Mouse (Mus musculus): ENCODE results near the gene Polr2h.
"Not testable (repeated sequence)": the region's sequence is repeated elsewhere in the genome, so short reads cannot be mapped to it uniquely, and the experiment has no call there.

The Polr2h gene

DNA sequence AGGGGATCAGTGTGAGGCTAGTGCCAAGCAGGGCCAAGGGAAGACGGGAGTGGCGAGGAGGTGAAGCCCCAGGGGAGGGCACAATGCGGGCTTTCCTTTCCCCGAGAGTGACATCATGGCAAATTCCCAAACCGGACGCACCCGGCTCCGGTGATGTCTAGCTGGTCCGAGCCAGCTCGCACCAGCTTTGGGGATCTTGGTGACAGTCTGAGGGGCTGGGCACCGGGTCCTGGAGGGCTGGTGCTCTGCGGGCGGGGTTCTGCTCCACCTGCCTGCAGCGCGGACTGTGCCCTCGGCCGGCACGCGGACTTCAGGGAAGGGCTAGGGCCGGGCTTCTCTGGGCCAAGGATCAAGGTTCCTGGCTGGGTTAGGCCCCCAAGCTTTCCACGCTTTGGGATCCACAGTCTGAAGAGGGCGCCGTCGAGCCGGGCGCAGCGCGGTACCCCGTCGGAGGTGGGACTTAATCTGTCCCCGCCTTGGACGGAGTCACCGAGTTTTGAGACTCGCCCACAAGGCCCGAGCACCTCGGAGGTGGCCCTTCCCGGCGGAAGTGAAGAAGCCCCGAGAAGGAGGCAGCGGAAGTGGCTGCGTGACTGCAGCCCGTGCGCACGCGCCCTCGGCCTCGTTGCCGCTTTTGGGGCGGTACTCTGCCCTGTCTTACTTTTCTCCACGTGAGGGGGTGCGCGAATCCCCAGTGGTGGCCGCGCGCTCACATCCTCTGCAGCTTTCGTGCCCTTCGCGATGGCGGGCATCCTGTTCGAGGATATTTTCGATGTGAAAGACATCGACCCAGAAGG is at the start of gene Polr2h, which contains the start of gene Clcn2:
Gene Polr2h (plus strand): TSS at position 485 of the 797 bp plus-strand sequence.
Gene Clcn2 (minus strand): TSS at position 566 of the 797 bp plus-strand sequence.
- DNase-seq (ENCODE audit: inconsistent age in 2 of 2, low spot score in 1 of 2), result peak; percentile 99 to 100

DNA sequence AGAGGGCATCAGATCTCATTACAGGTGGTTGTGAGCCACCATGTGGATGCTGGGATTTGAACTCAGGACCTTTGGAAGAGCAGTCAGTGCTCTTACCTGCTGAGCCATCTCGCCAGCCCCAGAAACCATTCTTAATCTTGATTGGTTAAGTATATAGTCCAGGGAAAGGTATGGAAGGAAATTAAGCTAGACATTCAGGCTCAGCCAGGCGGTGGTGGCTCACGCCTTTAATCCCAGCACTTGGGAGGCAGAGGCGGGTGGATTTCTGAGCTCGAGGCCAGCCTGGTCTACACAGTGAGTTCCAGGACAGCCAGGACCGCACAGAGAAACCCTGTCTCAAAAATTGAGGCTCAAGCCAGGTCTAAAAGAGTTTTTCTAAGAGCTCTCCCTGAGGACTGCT is 49.5 kb upstream of the Polr2h start, which contains the start of gene Eif4g1:
Gene Eif4g1 (plus strand): TSS at position 301 of the 400 bp plus-strand sequence.
- not testable (repeated sequence) for DNase-seq (ENCODE audit: inconsistent age in 2 of 2, low spot score in 1 of 2)

DNA sequence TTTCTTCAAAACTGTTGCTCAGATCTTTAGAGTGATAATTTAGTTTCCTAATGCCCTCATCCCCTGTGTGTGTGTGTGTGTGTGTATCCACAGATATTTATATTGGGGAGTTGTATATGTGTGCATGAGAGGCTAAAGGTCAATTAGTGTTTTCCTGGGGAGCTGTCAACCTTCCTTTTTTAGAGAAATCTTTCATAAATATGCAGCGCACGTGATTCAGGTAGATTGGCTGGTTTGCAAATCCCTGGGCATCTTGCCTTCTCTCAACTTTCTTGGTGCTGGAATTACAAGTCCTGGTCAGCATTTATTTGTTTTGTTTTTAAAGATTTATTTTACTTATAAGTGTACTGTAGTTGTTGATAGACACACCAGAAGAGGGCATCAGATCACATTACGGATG is 47.2 kb upstream of the Polr2h start:
- DNase-seq (ENCODE audit: inconsistent age in 2 of 2, low spot score in 1 of 2), result no peak

DNA sequence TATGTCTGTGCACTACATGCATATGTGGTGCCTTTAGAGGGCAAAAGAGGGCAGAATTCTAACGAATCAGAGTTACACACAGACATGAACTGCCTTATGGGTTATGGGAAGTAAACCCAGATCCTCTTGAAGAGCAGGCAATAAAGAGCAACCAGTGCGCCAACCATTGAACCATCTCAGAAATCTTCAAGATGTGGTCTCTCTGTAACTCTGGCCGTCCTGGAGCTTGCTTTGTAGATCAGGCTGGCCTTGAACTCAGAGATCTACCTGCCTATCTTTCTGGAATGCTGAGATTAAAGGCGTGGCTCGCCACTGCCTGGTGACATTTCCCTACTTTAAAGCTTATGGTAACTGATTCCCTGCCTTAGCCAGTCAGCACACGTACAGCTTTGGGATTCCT is 45.6 kb upstream of the Polr2h start:
- DNase-seq (ENCODE audit: inconsistent age in 2 of 2, low spot score in 1 of 2), result peak; percentile 30 to 58

DNA sequence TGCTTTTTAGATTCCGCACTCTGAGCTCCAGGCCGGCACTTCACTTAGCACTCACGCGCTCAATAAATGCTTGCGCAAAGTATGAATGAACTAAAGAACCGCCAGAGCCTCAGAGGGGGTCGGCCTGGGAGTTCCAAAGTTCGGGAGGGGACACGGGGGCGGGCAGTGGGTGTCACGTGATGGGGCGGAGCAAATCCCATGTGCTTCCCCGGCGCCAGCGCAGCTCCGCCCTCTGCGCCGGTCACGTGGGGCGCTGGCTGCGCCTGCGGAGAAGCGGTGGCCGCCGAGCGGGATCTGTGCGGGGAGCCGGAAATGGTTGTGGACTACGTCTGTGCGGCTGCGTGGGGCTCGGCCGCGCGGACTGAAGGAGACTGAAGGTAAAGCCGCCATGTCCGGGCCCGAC is 45.0 kb upstream of the Polr2h start:
- peak; percentile 99 for DNase-seq (ENCODE audit: inconsistent age in 2 of 2, low spot score in 1 of 2)

DNA sequence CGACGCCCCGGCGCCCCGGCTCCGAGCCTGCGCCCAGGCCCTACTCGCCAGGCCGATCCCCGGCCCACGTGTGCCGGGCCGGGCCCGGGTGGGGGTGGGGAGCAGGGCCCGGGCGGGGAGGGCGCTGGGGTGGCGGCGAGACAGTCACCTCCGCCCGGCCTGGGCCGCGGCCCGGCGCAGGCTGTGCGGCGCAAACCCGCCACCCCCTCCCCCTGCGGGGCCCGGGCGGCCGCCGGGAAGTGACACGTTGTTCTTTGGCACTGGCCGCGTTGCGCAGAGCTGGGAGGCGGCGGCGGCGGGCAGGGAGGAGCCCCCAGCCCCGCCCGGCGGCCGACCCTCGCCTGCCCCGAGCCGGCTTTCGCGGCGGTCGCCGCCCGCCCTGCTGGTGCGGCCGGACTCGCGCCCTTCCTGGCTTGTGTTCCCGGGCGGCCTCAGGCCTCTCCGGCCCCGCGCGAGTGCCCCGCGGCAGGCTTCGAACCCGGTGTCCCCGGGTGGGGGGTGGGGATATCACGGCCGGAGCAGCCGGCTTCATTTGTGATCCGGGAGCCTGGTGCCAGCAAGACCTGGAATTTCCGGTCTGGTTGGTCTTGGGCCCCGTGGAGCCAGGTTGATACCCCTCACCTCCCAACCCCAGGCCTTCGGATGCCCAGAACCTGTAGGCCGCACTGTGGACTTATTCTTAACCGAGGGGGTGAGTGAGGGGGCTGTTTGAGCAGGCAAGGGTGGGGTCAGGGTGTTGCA is 44.3 kb upstream of the Polr2h start:
- peak in 1 of 2 experiments; percentile 79 for DNase-seq (ENCODE audit: inconsistent age in 2 of 2, low spot score in 1 of 2)

DNA sequence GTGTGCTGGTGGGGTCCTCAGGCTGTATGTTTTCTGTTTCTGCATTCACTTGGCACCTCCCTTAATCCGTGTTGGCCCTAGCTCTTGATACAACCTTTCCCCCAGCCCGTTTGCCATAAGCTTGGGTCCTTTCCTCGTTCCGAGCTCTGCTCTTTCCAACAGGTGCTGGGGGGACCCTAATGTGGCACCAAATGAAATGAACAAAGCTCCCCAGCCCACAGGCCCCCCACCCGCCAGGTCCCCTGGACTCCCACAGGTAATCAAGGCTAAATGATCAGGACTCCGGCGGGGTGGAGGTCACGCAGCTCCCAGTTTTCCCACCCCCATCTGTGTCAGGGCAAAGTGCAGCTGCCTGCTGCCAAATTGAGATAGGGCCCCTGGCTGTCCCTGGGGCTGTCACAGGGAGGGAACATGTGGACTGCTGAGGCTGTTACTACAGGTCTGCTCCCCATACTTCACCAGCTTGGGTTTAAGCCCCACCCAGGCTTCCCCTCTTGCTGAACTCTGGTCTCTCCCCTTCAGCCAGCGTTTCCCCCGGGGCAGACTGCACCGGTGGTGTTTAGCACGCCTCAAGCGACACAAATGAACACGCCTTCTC is 43.7 kb upstream of the Polr2h start:
- peak; percentile 62 to 84 for DNase-seq (ENCODE audit: inconsistent age in 2 of 2, low spot score in 1 of 2)

DNA sequence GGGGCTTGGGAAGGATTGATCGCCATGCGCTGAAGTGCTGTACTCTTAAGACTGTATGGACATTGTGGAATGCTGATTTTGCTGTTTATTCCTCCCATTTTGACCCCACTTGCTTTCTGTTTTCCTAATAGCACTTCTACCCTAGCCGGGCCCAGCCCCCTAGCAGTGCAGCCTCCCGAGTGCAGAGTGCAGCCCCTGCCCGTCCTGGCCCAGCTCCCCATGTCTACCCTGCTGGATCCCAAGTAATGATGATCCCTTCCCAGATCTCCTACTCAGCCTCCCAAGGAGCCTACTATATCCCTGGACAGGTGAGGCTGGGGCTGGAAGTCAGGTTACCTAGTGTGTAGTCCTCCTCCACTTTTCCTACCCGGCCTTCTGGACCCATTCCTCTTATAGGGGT is 42.3 kb upstream of the Polr2h start:
- DNase-seq (ENCODE audit: inconsistent age in 2 of 2, low spot score in 1 of 2), result no peak

DNA sequence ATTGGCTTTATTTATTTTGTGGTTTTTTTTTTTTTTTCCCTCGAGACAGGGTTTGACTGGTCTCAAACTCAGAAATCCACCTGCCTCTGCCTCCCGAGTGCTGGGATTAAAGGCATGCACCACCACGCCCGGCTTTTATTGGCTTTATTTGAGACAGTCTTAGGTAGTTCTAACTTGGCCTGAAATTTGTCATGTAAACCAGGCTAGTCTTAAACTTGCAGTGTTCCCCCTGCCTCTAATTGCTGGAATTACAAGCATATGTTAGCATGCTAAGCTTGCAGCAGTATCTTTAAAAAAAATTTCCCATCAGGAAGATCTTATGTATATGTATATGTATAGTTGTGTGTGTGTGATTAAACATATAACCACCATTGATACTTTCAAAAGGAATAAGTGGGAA is 40.8 kb upstream of the Polr2h start:
- DNase-seq (ENCODE audit: inconsistent age in 2 of 2, low spot score in 1 of 2), result no peak

DNA sequence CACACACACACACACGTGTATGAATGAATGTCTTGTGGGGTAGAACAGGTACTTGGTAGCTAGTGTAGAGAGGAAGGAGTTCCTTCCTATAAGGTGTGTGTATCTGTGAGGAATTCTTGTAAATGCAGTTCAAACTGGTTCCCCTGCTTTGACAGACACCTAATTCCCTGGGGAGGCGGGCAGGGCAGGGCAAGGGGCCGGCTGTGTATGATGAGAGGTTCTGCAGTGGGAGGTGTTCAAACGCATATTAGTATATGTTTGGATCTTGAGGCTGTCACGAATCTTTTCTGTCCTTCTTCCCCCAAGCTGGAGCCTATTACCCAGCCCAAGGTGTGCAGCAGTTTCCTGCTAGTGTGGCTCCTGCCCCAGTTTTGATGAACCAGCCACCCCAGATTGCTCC is 40.1 kb upstream of the Polr2h start:
- DNase-seq (ENCODE audit: inconsistent age in 2 of 2, low spot score in 1 of 2), result no peak

DNA sequence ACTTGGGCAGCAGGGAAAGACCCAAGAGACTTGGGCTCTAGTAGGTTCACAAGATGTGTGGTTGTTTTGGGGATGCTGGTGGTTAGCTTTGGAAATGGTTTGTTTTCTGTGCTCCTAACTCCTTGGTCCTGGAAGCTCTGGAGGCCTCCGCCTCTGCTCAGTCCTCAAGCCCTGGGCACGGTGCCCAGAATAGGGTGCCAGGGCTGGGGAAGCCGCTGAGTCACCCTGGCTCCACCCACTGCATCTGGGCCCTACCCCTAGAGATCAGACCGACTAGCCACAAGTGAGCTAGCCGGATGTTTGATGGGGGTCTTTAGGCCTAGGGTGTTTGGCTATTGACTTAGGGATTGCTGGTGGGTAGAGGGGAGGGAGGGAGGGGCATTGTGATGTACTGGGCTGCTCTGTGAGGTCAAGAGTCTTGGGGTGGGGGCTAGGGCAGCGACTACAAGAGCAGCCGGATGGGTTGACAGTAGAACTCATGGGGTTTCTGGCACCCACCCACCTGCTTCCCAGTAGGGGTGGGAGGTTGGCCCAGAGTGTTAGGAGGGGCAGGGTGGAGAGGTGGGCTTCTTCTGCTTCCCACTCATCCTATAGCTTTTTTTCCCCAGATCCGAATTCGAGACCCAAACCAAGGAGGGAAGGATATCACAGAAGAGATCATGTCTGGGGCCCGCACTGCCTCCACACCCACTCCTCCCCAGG is 39.3 kb upstream of the Polr2h start:
- peak; percentile 95 to 97 for DNase-seq (ENCODE audit: inconsistent age in 2 of 2, low spot score in 1 of 2)

DNA sequence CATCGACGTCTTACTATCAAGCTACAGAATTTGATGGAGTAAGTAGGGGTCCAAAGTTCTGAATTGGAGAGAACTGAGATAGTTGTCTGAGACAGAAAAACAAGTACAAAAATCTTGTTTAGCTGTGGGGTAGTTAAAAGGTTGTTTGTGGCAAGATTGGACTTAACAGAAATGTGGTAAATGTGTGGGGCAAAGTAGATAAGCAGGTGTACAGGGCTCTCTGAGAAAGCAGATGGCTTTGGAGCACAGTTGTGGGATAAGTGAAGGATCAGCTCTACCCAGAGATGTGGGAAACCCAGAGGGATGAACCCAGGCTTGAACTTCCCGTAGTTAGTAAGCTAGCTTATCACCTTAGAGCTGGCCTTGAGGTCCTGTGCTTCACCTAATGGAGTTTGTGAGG is 26.7 kb upstream of the Polr2h start:
- DNase-seq (ENCODE audit: inconsistent age in 2 of 2, low spot score in 1 of 2), result no peak

DNA sequence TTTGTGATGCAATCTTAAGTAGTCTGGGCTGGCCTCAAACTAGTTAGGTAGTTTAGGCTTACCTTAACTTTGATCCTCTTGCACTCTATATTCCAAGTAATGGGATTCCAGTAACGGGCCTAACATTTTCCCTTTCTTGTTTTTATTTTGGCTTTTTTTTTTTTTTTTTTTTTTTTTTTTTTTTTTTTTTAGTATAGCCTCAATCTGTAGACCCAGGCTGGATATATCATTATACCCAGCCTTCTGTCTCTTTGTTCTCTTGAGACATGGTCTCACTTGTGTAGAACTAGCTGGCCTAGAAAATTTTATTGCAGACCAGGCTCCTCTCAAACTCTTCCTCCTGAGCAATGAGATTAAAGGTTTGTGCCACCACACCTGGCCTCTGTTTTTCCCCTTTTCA is 25.8 kb upstream of the Polr2h start:
- no peak for DNase-seq (ENCODE audit: inconsistent age in 2 of 2, low spot score in 1 of 2)

DNA sequence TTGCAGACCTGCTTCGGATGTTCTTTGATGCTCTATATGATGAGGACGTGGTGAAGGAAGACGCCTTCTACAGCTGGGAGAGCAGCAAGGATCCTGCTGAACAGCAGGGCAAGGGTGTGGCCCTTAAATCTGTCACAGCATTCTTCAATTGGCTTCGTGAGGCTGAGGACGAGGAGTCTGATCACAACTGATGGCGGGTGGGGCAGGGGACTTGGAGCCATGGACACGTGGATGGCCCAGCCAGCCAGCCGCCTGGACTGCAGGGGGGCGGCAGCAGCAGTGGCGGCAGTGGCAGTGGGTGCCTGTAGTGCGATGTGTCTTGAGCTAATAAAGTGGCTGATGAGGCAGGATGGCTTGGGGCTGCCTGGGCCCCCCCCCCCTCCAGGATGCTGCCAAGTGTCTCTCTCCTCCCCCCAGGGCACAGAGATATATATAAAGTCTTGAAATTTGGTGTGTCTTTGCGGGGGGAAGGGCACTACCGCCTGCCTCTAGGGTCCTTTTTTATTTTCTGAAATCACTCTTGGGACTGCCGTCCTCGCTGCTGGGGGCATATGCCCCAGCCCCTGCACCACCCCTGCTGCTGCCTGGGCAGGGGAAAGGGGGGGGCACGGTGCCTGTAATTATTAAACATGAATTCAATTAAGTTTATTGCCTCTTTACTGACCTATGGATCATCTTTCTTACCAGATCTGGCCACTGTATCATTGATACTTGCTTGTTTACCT is 25.1 kb upstream of the Polr2h start:
- DNase-seq (ENCODE audit: inconsistent age in 2 of 2, low spot score in 1 of 2), result peak; percentile 33 to 60

DNA sequence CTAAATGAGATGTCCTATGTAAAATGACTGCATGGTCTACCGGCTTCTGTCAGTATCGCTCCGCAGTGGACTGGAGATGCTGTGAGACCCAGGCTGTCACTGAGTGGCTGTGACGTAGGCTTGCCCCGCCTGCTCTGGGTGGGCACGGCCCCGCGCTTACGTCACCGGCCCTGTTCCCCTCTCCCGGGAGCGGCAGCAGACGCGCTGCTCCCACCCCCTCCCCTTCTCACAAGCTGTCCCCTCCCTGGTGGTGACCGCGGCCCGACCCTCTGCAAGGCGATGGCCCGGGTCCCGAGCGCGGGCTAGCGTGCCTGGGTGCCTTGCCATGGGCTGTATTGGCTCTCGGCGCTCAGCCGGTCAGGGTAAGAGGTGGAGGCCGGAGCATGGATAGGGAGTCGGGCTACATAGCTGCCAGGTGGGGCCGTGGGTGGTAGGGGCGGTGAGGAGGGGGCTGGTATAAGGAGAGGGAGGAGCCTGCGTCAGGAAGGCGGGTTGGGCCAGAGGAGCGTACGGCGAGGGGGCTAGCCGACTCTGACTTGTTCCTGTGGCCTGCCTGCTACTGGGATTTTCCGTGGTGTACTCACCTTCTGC is 24.3 kb upstream of the Polr2h start, which contains the start of gene Fam131a:
Gene Fam131a (plus strand): TSS at position 131 of the 591 bp plus-strand sequence.
- peak; percentile 94 to 97 for DNase-seq (ENCODE audit: inconsistent age in 2 of 2, low spot score in 1 of 2)

DNA sequence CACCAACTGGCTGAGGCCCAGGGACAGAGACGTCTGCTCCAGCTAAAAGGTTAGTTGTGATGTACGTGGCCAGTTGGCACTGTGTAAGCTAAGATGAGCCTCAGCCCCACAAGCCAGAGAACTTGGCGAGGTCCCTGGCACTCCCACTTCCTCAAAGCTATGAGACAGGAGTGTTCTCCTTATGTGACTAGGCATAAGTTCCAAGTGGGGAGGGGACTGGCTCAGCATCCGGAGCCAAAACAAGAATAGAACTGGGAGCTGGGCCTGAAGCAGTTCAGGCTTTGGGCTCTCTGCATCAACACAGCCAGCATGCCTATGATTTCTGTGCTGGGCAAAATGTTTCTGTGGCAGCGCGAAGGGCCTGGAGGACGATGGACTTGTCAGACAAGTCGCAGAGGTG is 22.7 kb upstream of the Polr2h start:
- peak; percentile 41 to 65 for DNase-seq (ENCODE audit: inconsistent age in 2 of 2, low spot score in 1 of 2)

DNA sequence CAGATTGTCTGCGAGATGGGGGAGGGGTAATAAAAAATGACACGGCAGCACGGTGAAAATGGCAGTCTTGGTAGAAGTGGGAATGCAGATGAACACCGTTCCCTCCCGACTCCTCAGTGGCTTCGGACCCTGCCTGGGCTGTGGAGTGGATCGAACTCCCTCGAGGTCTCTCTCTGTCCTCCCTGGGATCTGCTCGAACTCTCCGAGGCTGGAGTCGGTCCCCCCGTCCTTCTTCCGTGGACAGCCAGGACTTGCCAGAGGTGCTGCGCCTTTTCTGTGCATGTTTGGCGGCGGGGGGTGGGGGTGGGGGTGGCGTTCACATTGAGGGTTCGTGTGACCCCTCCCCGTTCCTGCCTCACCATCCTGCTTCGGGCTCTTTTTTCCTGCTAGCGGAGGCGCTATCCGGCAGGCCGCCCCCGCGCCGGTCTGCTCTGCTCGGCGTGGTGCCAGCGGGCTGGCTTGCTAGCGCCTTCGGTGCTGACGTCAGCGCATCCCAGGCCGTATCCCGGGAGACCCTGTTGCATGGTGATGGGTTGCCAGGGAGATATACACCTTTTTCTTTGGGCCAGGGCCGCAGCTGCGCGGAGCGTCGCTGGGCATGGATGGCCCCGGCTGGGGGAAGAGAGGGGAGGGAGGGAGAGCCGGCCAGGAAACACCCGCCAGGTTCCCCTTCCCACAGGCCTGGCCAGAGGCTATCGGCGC is 21.7 kb upstream of the Polr2h start:
- DNase-seq (ENCODE audit: inconsistent age in 2 of 2, low spot score in 1 of 2), result peak; percentile 89 to 94

DNA sequence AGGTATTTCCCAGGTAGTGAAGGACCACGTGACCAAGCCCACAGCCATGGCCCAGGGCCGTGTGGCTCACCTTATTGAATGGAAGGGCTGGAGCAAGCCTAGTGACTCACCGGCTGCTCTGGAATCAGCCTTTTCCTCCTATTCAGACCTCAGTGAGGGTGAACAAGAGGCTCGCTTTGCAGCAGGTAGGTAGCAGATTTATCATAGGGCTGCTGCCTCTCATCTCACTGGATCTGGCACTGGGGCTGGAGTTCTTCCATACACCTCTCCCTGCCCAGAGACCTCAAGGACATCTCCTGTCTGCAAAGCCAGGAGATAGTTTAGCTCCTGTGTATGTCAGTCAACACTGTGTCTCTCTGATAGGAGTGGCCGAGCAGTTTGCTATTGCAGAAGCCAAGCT is 18.2 kb upstream of the Polr2h start:
- peak; percentile 29 to 67 for DNase-seq (ENCODE audit: inconsistent age in 2 of 2, low spot score in 1 of 2)

DNA sequence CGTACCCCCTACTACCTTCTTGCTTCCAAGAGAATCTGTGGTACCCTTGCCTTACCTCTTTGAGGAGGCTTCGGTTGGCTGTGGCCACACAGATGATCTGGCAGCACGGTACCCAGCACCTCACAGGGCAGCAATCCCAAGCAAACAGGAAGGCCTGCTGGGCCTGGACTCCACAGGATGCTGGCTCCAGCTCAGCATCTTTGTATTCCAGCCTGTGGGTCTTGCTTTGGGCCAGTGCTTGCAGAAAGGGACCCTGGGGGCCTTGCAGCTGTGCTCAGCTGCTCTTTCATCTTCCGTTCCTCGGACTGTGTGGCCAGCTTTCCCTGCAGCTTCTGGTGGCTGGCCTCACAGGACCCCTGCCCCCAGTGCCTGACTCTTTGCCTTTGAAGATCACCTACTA is 17.4 kb upstream of the Polr2h start:
- no peak for DNase-seq (ENCODE audit: inconsistent age in 2 of 2, low spot score in 1 of 2)

Measured in adrenal gland, adult (tissue).